Comparison of ENCODE assay signal across 13 mouse cellular contexts in genomic region chr8:92064175-92064821, GRCm38 (mm10).
DNase-seq lines count a peak whose midpoint lies in the region; ATAC-seq lines count a peak whose summit lies in the region.
"Had no signal": no experiment of that assay in that cellular context is flagged by ENCODE, and none has a peak within 500 bp of the region (broad histone marks: within the 10 kb centered on the region; RNA-seq: fewer than 3 reads in every experiment).

No protein-coding gene starts in this region.

- H3K36me3 ChIP-seq in hindbrain, embryonic 10.5 days, result no peaks in the 10 kb centered on the region
- H3K36me3 ChIP-seq in hindbrain, embryonic 14.5 days (replicated peaks; ENCODE audit: control insufficient read depth, insufficient read depth), result no peaks in the 10 kb centered on the region
- no peaks in the 10 kb centered on the region for H3K36me3 ChIP-seq in embryonic facial prominence, embryonic 14.5 days (ENCODE audit: control insufficient read depth, insufficient read depth, low read length)
- H3K36me3 ChIP-seq in midbrain, embryonic 12.5 days, result no peaks in the 10 kb centered on the region

- peaks cover 96% of the 10 kb centered on the region for H3K27me3 ChIP-seq in hindbrain, embryonic 10.5 days (ENCODE audit: insufficient read depth, poor library complexity, severe bottlenecking)
- H3K27me3 ChIP-seq in hindbrain, embryonic 14.5 days (ENCODE audit: control insufficient read depth, insufficient read depth, low read length), result peaks cover 8% of the 10 kb centered on the region
- H3K27me3 ChIP-seq in embryonic facial prominence, embryonic 14.5 days (replicated peaks; ENCODE audit: control insufficient read depth, insufficient read depth, low read length), result no peaks in the 10 kb centered on the region; the same call in 1 of the 2 replicates
- peaks cover 74% of the 10 kb centered on the region for H3K27me3 ChIP-seq in midbrain, embryonic 12.5 days

- intact Hi-C loops in heart, postnatal 14 days (cut with DNase I), result no loop called here

- DNase-seq in hindbrain, embryonic 10.5 days (ENCODE audit: low spot score), result peak; percentile 53
- no peak for DNase-seq in hindbrain, embryonic 14.5 days (ENCODE audit: low spot score)
- peak; percentile 70 for DNase-seq in embryo, embryonic 10 days (ENCODE audit: low spot score)
- peak; percentile 38 for DNase-seq in embryonic facial prominence, embryonic 14.5 days (ENCODE audit: low spot score)
- no peak for DNase-seq in heart, postnatal 14 days
- no peak for DNase-seq in Muller cell, postnatal 12 days (ENCODE audit: inconsistent ontology term)
- DNase-seq: cerebellum, adult 18-20 months; heart, adult 2 months; heart, postnatal 36 days; thymus, postnatal 36 days had no signal

- no peak; the same call in 1 of the 2 replicates for ATAC-seq in hindbrain, embryonic 14.5 days (ENCODE audit: low FRiP score)
- ATAC-seq in embryonic facial prominence, embryonic 14.5 days (ENCODE audit: low read depth), result peak; percentile 70
- peak; percentile 69 for ATAC-seq in midbrain, embryonic 12.5 days (ENCODE audit: low FRiP score, low read depth)
- ATAC-seq in monocyte, adult 5-6 weeks (replicated peaks; ENCODE audit: insufficient number of reproducible peaks, low FRiP score, low TSS enrichment, poor library complexity, severe bottlenecking), result no peak

- H3K4me1 ChIP-seq in hindbrain, embryonic 10.5 days (replicated peaks), result peaks cover 46% of the 10 kb centered on the region
- H3K4me1 ChIP-seq in hindbrain, embryonic 14.5 days (replicated peaks; ENCODE audit: control insufficient read depth, insufficient read depth, low read length), result peaks cover 20% of the 10 kb centered on the region
- H3K4me1 ChIP-seq in embryonic facial prominence, embryonic 14.5 days (ENCODE audit: control insufficient read depth, insufficient read depth, low read length), result peaks cover 21% of the 10 kb centered on the region
- H3K4me1 ChIP-seq in midbrain, embryonic 12.5 days, result peaks cover 30% of the 10 kb centered on the region

- no peaks in the 10 kb centered on the region for H3K9me3 ChIP-seq in hindbrain, embryonic 10.5 days
- H3K9me3 ChIP-seq in hindbrain, embryonic 14.5 days (ENCODE audit: control insufficient read depth, low read length), result no peaks in the 10 kb centered on the region
- H3K9me3 ChIP-seq in embryonic facial prominence, embryonic 14.5 days (ENCODE audit: control insufficient read depth, low read length), result no peaks in the 10 kb centered on the region
- no peaks in the 10 kb centered on the region for H3K9me3 ChIP-seq in midbrain, embryonic 12.5 days

- WGBS in hindbrain, embryonic 10.5 days, result 4% methylated on average over 9 of the region's 9 CpGs
- WGBS in hindbrain, embryonic 14.5 days, result 5% methylated on average over 9 of the region's 9 CpGs
- 16% methylated on average over 9 of the region's 9 CpGs for WGBS in embryonic facial prominence, embryonic 14.5 days
- 3% methylated on average over 9 of the region's 9 CpGs for WGBS in midbrain, embryonic 12.5 days

- no peak overlapping the region for H3K9ac ChIP-seq in hindbrain, embryonic 14.5 days
- H3K9ac ChIP-seq in embryonic facial prominence, embryonic 14.5 days (ENCODE audit: low read depth, low read length), result 0 out of 2 replicates have a peak overlapping the region, but pooled peaks have one; percentile 2
- no peak overlapping the region for H3K9ac ChIP-seq in midbrain, embryonic 12.5 days (replicated peaks)

- H3K4me2 ChIP-seq in hindbrain, embryonic 14.5 days (replicated peaks), result no peak overlapping the region
- H3K4me2 ChIP-seq in embryonic facial prominence, embryonic 14.5 days (ENCODE audit: low read depth, low read length), result no peak overlapping the region
- H3K4me2 ChIP-seq in midbrain, embryonic 12.5 days (replicated peaks), result no peak overlapping the region
- H3K4me2 ChIP-seq: liver, embryonic 11.5 days had no signal

- 0 out of 2 replicates have a peak overlapping the region, but pooled peaks have one; percentile 3 for H3K4me3 ChIP-seq in hindbrain, embryonic 10.5 days
- no peak overlapping the region for H3K4me3 ChIP-seq in hindbrain, embryonic 14.5 days (replicated peaks; ENCODE audit: low read length)
- no peak overlapping the region for H3K4me3 ChIP-seq in embryonic facial prominence, embryonic 14.5 days (ENCODE audit: low read depth, low read length)
- no peak overlapping the region for H3K4me3 ChIP-seq in midbrain, embryonic 12.5 days
- H3K4me3 ChIP-seq: heart, adult 2 months had no signal

- peak overlapping the region; percentile 81 for H3K27ac ChIP-seq in hindbrain, embryonic 10.5 days
- no peak overlapping the region for H3K27ac ChIP-seq in hindbrain, embryonic 14.5 days
- no peak overlapping the region for H3K27ac ChIP-seq in embryonic facial prominence, embryonic 14.5 days (replicated peaks; ENCODE audit: low read depth, low read length)
- H3K27ac ChIP-seq in midbrain, embryonic 12.5 days (replicated peaks), result peak overlapping the region; percentile 8
- H3K27ac ChIP-seq: heart, adult 2 months had no signal

Comparison
In these comparisons a context has a peak if more than half of its experiments do, and no peak if none do; other contexts are left out.
1. DNase-seq: peak in hindbrain, embryonic 10.5 days (single experiment), embryo, embryonic 10 days (single experiment) and embryonic facial prominence, embryonic 14.5 days (single experiment); none in hindbrain, embryonic 14.5 days (single experiment), heart, postnatal 14 days (0 of 2) and Muller cell, postnatal 12 days (single experiment).
2. H3K27ac ChIP-seq: peak in hindbrain, embryonic 10.5 days (single experiment) and midbrain, embryonic 12.5 days (single experiment); none in hindbrain, embryonic 14.5 days (single experiment) and embryonic facial prominence, embryonic 14.5 days (single experiment).
3. ATAC-seq: peak in embryonic facial prominence, embryonic 14.5 days (single experiment) and midbrain, embryonic 12.5 days (single experiment); none in hindbrain, embryonic 14.5 days (single experiment) and monocyte, adult 5-6 weeks (single experiment).